Mouse (Mus musculus) kidney, embryonic 16.5 days (tissue): Measurements from ENCODE around the gene Slx4. TPM values are rescaled to one million over a fixed set of nuclear protein-coding genes. Genes with fewer than 3 reads are reported as not detected.

Experiments
- polyA plus RNA-seq: library from polyadenylated mRNA; unstranded; fragments of >200 nt; fragmentation: Nextera tagmentation; extraction: Ambion mirVana; gene quantifications from 2 replicates; pipeline ENCODE4 v1.2.1, GENCODE M21; 2015

Gene Slx4
- polyA plus RNA-seq, 1 experiment from 2014 or later = 21.6 TPM

Other genes with a start within 250 kb of the Slx4 start
- gene Olfr15, start 172.9 kb downstream of the Slx4 start, polyA plus RNA-seq = not detected in 2 replicates
- 1.2 and 1.3 TPM in 2 replicates for gene Zfp174, start 156.5 kb downstream of the Slx4 start, polyA plus RNA-seq
- 50.7 and 57.6 TPM in 2 replicates for gene Naa60, start 131.4 kb downstream of the Slx4 start, polyA plus RNA-seq
- 5.7 and 6.7 TPM in 2 replicates for gene Zfp597, start 119.2 kb downstream of the Slx4 start, polyA plus RNA-seq
- gene Gm20695, start 119.1 kb downstream of the Slx4 start, polyA plus RNA-seq = 1.1 and 1.3 TPM in 2 replicates
- 7.9 and 10.9 TPM in 2 replicates for gene 1700037C18Rik, start 95.1 kb downstream of the Slx4 start, polyA plus RNA-seq
- gene Cluap1, start 95.0 kb downstream of the Slx4 start, polyA plus RNA-seq = 24.5 and 26.5 TPM in 2 replicates
- gene Nlrc3, start 27.1 kb downstream of the Slx4 start, polyA plus RNA-seq = 2.7 and 2.9 TPM in 2 replicates
- 6.5 and 7.8 TPM in 2 replicates for gene Dnase1, start 33.2 kb upstream of the Slx4 start, polyA plus RNA-seq
- gene Trap1, start 74.1 kb upstream of the Slx4 start, polyA plus RNA-seq = 126 and 128 TPM in 2 replicates
- gene Crebbp, start 210.2 kb upstream of the Slx4 start, polyA plus RNA-seq = 31.2 and 35.3 TPM in 2 replicates